Mouse (Mus musculus): Measurements from ENCODE around the gene Txndc2. TPM values are rescaled to one million over a fixed set of nuclear protein-coding genes. Genes with fewer than 3 reads are reported as not detected.

Gene Txndc2
- total and polyA plus RNA-seq, 2 experiments from 2014 or later: 0.16 TPM; not detected in 1

- Histone ChIP-seq H3K27ac (ENCODE audit: low read depth) (no peak overlapping the region), H3K9ac (replicated peaks; ENCODE audit: low read depth, low read length) (no peak overlapping the region), H3K9me3 (replicated peaks; ENCODE audit: control insufficient read depth, low read length) (no peaks in the 10 kb centered on the region), H3K4me1 (ENCODE audit: control insufficient read depth, insufficient read depth) (0 out of 2 replicates have a peak, but pooled peaks cover 4% of the 10 kb centered on the region), H3K4me3 (ENCODE audit: low read depth, low read length) (no peak overlapping the region), H3K36me3 (replicated peaks; ENCODE audit: control insufficient read depth, insufficient read depth, low read length) (no peaks in the 10 kb centered on the region), H3K4me2 (ENCODE audit: low read depth, low read length) (no peak overlapping the region), H3K27me3 (ENCODE audit: control insufficient read depth, insufficient read depth, low read length) (no peaks in the 10 kb centered on the region)
- no peak for TF ChIP-seq EP300 (IDR thresholded peaks at IDR 0.05; ENCODE audit: low read depth)
- no peak for TF ChIP-seq CTCF (IDR thresholded peaks at IDR 0.05; ENCODE audit: low read depth)
- DNase-seq (ENCODE audit: low spot score): no peak
- WGBS: 88% methylated on average over 2 of the region's 2 CpGs
- no peak for ATAC-seq (ENCODE audit: insufficient read depth, low read depth)
Measured at GRCm38 (mm10) chr17:65680801-65681412, 38.9 kb upstream of the Txndc2 start.

GRCm38 (mm10) chr17:65679806-65680446 is 38.0 kb upstream of the Txndc2 start:
- peak overlapping the region; percentile 75 for H3K27ac ChIP-seq (ENCODE audit: low read depth)
- H3K27me3 ChIP-seq (ENCODE audit: control insufficient read depth, insufficient read depth, low read length): no peaks in the 10 kb centered on the region
- H3K36me3 ChIP-seq (replicated peaks; ENCODE audit: control insufficient read depth, insufficient read depth, low read length): no peaks in the 10 kb centered on the region
- no peak overlapping the region for H3K4me3 ChIP-seq (ENCODE audit: low read depth, low read length)
- peaks cover 9% of the 10 kb centered on the region for H3K4me1 ChIP-seq (ENCODE audit: control insufficient read depth, insufficient read depth)
- 67% methylated on average over 14 of the region's 14 CpGs for WGBS
- H3K9ac ChIP-seq (replicated peaks; ENCODE audit: low read depth, low read length): no peak overlapping the region
- DNase-seq (ENCODE audit: low spot score) (peak; percentile 43), ATAC-seq (ENCODE audit: insufficient read depth, low read depth) (peak; percentile 72)
- no peak for TF ChIP-seq CTCF (IDR thresholded peaks at IDR 0.05; ENCODE audit: low read depth)
- peak; percentile 86 for TF ChIP-seq EP300 (IDR thresholded peaks at IDR 0.05; ENCODE audit: low read depth)
- H3K4me2 ChIP-seq (ENCODE audit: low read depth, low read length): no peak overlapping the region
- H3K9me3 ChIP-seq (replicated peaks; ENCODE audit: control insufficient read depth, low read length): no peaks in the 10 kb centered on the region

- Histone ChIP-seq H3K27ac (ENCODE audit: low read depth) (no peak overlapping the region), H3K27me3 (ENCODE audit: control insufficient read depth, insufficient read depth, low read length) (no peaks in the 10 kb centered on the region), H3K4me1 (ENCODE audit: control insufficient read depth, insufficient read depth) (peaks cover 8% of the 10 kb centered on the region), H3K4me2 (ENCODE audit: low read depth, low read length) (no peak overlapping the region), H3K4me3 (ENCODE audit: low read depth, low read length) (no peak overlapping the region), H3K9ac (replicated peaks; ENCODE audit: low read depth, low read length) (no peak overlapping the region), H3K36me3 (replicated peaks; ENCODE audit: control insufficient read depth, insufficient read depth, low read length) (no peaks in the 10 kb centered on the region), H3K9me3 (replicated peaks; ENCODE audit: control insufficient read depth, low read length) (no peaks in the 10 kb centered on the region)
- DNase-seq (ENCODE audit: low spot score) (no peak), ATAC-seq (ENCODE audit: insufficient read depth, low read depth) (no peak)
- no peak for TF ChIP-seq EP300 (IDR thresholded peaks at IDR 0.05; ENCODE audit: low read depth)
- TF ChIP-seq CTCF (IDR thresholded peaks at IDR 0.05; ENCODE audit: low read depth): peak; percentile 41
- WGBS: 85% methylated on average over 1 of the region's 1 CpGs
Measured at GRCm38 (mm10) chr17:65677742-65678141, 35.8 kb upstream of the Txndc2 start.

GRCm38 (mm10) chr17:65676536-65676935 is 34.6 kb upstream of the Txndc2 start:
- WGBS: 88% methylated on average over 8 of the region's 8 CpGs
- Histone ChIP-seq H3K4me2 (ENCODE audit: low read depth, low read length) (no peak overlapping the region), H3K27ac (ENCODE audit: low read depth) (no peak overlapping the region), H3K4me1 (ENCODE audit: control insufficient read depth, insufficient read depth) (peaks cover 8% of the 10 kb centered on the region), H3K9ac (replicated peaks; ENCODE audit: low read depth, low read length) (no peak overlapping the region), H3K9me3 (replicated peaks; ENCODE audit: control insufficient read depth, low read length) (no peaks in the 10 kb centered on the region), H3K4me3 (ENCODE audit: low read depth, low read length) (no peak overlapping the region), H3K36me3 (replicated peaks; ENCODE audit: control insufficient read depth, insufficient read depth, low read length) (no peaks in the 10 kb centered on the region), H3K27me3 (ENCODE audit: control insufficient read depth, insufficient read depth, low read length) (no peaks in the 10 kb centered on the region)
- TF ChIP-seq CTCF (IDR thresholded peaks at IDR 0.05; ENCODE audit: low read depth): no peak
- TF ChIP-seq EP300 (IDR thresholded peaks at IDR 0.05; ENCODE audit: low read depth): no peak
- DNase-seq (ENCODE audit: low spot score): no peak
- ATAC-seq (ENCODE audit: insufficient read depth, low read depth): no peak

- H3K36me3 ChIP-seq (replicated peaks; ENCODE audit: control insufficient read depth, insufficient read depth, low read length): no peaks in the 10 kb centered on the region
- no peak overlapping the region for H3K9ac ChIP-seq (replicated peaks; ENCODE audit: low read depth, low read length)
- H3K4me1 ChIP-seq (ENCODE audit: control insufficient read depth, insufficient read depth): peaks cover 8% of the 10 kb centered on the region
- DNase-seq (ENCODE audit: low spot score) (no peak), ATAC-seq (ENCODE audit: insufficient read depth, low read depth) (no peak)
- H3K27me3 ChIP-seq (ENCODE audit: control insufficient read depth, insufficient read depth, low read length): no peaks in the 10 kb centered on the region
- no peaks in the 10 kb centered on the region for H3K9me3 ChIP-seq (replicated peaks; ENCODE audit: control insufficient read depth, low read length)
- no peak overlapping the region for H3K4me2 ChIP-seq (ENCODE audit: low read depth, low read length)
- no peak overlapping the region for H3K27ac ChIP-seq (ENCODE audit: low read depth)
- WGBS: 88% methylated on average over 3 of the region's 3 CpGs
- TF ChIP-seq EP300 (IDR thresholded peaks at IDR 0.05; ENCODE audit: low read depth) (no peak), CTCF (IDR thresholded peaks at IDR 0.05; ENCODE audit: low read depth) (no peak)
- no peak overlapping the region for H3K4me3 ChIP-seq (ENCODE audit: low read depth, low read length)
Measured at GRCm38 (mm10) chr17:65675985-65676384, 34.0 kb upstream of the Txndc2 start.

All from heart, postnatal 0 days (tissue).